Mouse (Mus musculus) left cerebral cortex, adult 9 months (tissue): ENCODE measurements at regions not wholly inside any gene's neighbourhood (a gene's known extent, or its start where the extent isn't known, plus 50 kb on each side); places are given as distances from the start of the nearest gene placed in this dataset.

Source experiments
- DNase-seq, 2 experiments: peaks; one replicate each; pipeline ENCODE4 v3.0.0; 2022; ENCODE audit warnings: low spot score in 2 of 2

- DNase-seq: no peak
Observed at GRCm38 (mm10) chr5:112171325-112171724, 81.0 kb downstream of the Cryba4 start.

- DNase-seq: peak in 1 of 2 experiments; percentile 19
Observed at GRCm38 (mm10) chr5:112179213-112180057, 72.9 kb downstream of the Cryba4 start.

- DNase-seq: peak in 1 of 2 experiments; percentile 14
Observed at GRCm38 (mm10) chr5:112182775-112183174, 69.5 kb downstream of the Cryba4 start.

GRCm38 (mm10) chr5:112195667-112196066, 56.7 kb downstream of the Cryba4 start:
- DNase-seq: no peak
